Mouse (Mus musculus) gastrocnemius, postnatal 14 days (tissue): ENCODE measurements at regions not wholly inside any gene's neighbourhood (a gene's known extent, or its start where the extent isn't known, plus 50 kb on each side); places are given as distances from the start of the nearest gene placed in this dataset.
A peak's percentile ranks its signal among the peaks of the same experiment; 100 is the strongest.

Experiments used
- DNase-seq: peaks from one replicate; pipeline ENCODE4 v3.0.0; 2021; ENCODE audit warnings: mixed read lengths
- intact Hi-C: fragments of 180-260 bp; cut with DNase I; formaldehyde crosslinking; loops from one replicate; pipeline ENCODE4 v1.15.1; 2025; ENCODE audit warnings: low total_unique reads

GRCm38 (mm10) chr17:45341573-45341972 is 92.0 kb downstream of the Cdc5l start:
- intact Hi-C loops: no loop called here
- no peak for DNase-seq

- intact Hi-C loops: no loop called here
- no peak for DNase-seq
These were observed 92.7 kb downstream of the Cdc5l start for GRCm38 (mm10) chr17:45340851-45341250.

GRCm38 (mm10) chr17:45339226-45339625 is 94.3 kb downstream of the Cdc5l start:
- intact Hi-C loops: no loop called here

GRCm38 (mm10) chr17:45338086-45338485 is 95.5 kb downstream of the Cdc5l start:
- intact Hi-C loops: no loop called here
- no peak for DNase-seq

More at GRCm38 (mm10) chr17:45339226-45339625, 94.3 kb downstream of the Cdc5l start:
- peak; percentile 17 for DNase-seq

- intact Hi-C loops: no loop called here
- DNase-seq: no peak
These were observed 97.9 kb downstream of the Cdc5l start for GRCm38 (mm10) chr17:45335586-45336151.

GRCm38 (mm10) chr17:45334732-45335381 is 98.7 kb downstream of the Cdc5l start:
- intact Hi-C loops: no loop called here
- DNase-seq: no peak

GRCm38 (mm10) chr17:45332321-45332720 is 101.2 kb downstream of the Cdc5l start:
- no peak for DNase-seq
- intact Hi-C loops: no loop called here

- no peak for DNase-seq
- intact Hi-C loops: no loop called here
These were observed 104.3 kb downstream of the Cdc5l start for GRCm38 (mm10) chr17:45329241-45329640.

GRCm38 (mm10) chr17:45326726-45327125 is 106.8 kb downstream of the Cdc5l start:
- intact Hi-C loops: no loop called here
- no peak for DNase-seq

GRCm38 (mm10) chr17:45326173-45326572 is 107.4 kb downstream of the Cdc5l start:
- intact Hi-C loops: no loop called here
- DNase-seq: no peak

GRCm38 (mm10) chr17:45322842-45323241 is 110.7 kb downstream of the Cdc5l start:
- no peak for DNase-seq
- intact Hi-C loops: no loop called here

GRCm38 (mm10) chr17:45320074-45320473 is 113.5 kb downstream of the Cdc5l start:
- intact Hi-C loops: no loop called here
- DNase-seq: no peak

- intact Hi-C loops: no loop called here
These were observed 115.1 kb downstream of the Cdc5l start for GRCm38 (mm10) chr17:45318211-45319076.

GRCm38 (mm10) chr17:45312510-45313266 is 120.8 kb downstream of the Cdc5l start:
- DNase-seq: peak; percentile 66
- intact Hi-C loops: no loop called here

More at GRCm38 (mm10) chr17:45318211-45319076, 115.1 kb downstream of the Cdc5l start:
- no peak for DNase-seq

GRCm38 (mm10) chr17:45306506-45306905 is 127.0 kb downstream of the Cdc5l start:
- intact Hi-C loops: no loop called here
- DNase-seq: no peak

- DNase-seq: no peak
- intact Hi-C loops: no loop called here
These were observed 130.4 kb downstream of the Cdc5l start for GRCm38 (mm10) chr17:45303183-45303582.

- DNase-seq: no peak
- intact Hi-C loops: no loop called here
These were observed 135.2 kb downstream of the Cdc5l start for GRCm38 (mm10) chr17:45298355-45298754.

- intact Hi-C loops: no loop called here
- no peak for DNase-seq
These were observed 135.7 kb downstream of the Cdc5l start for GRCm38 (mm10) chr17:45297860-45298259.

- intact Hi-C loops: no loop called here
- no peak for DNase-seq
These were observed 137.2 kb downstream of the Cdc5l start for GRCm38 (mm10) chr17:45296363-45296762.

GRCm38 (mm10) chr17:45294886-45295285 is 138.7 kb downstream of the Cdc5l start:
- no peak for DNase-seq
- intact Hi-C loops: no loop called here
